Mouse (Mus musculus): ENCODE measurements around the gene Ccdc47.
A peak's percentile ranks its signal among the peaks of the same experiment; 100 is the strongest.
"Not testable (repeated sequence)": the region's sequence is repeated elsewhere in the genome, so short reads cannot be mapped to it uniquely, and the experiment has no call there.

Ccdc47 gene

DNA sequence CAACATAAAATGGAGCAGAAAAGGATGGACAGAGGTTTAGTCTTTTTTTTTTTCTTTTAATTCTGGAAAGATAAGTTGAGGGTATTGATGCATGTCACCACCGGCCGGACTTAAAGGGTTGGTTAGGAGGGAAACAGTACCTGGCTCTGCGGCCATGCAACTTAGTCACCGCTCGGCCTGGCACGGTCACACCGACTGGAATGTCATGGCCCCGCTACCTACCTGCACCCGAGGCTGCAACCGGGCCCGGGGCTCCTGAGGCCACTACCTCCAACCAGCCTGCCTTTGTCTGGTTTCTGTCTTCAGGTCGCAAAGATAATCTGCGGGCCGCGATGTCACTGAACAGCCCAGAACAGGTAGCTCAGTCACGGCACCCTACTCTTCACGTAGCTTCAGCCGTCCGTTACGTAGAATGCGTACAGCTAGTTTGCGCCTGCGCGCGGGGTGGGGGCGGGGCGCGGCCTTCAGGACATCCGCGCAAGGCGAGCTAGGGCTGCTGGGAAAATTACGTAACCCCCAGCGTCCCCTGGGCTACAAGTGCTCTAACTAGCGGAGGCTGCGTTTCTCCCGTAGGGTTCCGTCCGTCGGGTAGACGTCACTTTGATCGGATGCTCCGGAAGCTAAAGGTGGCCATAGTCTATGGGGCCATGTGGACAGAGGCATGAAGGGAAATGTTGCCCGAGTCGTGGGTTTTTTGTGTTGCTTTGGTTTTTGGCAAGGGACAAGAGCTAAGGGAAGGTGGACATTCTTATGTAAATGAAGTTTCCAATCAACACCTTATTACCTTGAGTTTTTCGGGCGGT is at the start of gene Ccdc47:
Gene Ccdc47, minus strand, starts transcription at position 418 of the 803 bp plus-strand sequence.
- DNase-seq (ENCODE audit: low spot score) = peak; percentile 88

DNA sequence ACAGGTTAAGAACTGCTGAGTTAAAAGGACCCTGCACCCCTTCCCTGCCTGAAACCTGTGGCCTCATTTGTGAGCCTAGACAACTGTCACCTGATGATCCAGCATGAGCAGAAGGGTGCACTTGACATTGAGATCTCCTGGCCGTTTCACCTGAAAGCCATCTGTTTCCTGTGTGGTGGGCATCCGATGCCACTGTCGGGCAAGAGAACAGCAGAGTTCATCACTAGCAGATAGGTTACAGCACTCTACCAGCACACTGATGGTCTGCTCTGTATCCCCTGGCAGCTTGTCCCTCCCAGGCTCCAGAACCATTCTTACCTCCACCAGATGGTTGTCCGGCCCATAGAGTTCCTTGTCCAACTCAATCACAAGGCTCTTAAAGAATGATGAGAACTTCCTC is 49.4 kb upstream of the Ccdc47 start:
- no peak for DNase-seq (ENCODE audit: low spot score)

- no peak for DNase-seq (ENCODE audit: low spot score)
Observed at GRCm38 (mm10) chr11:106264988-106265387, 48.8 kb upstream of the Ccdc47 start.

DNA sequence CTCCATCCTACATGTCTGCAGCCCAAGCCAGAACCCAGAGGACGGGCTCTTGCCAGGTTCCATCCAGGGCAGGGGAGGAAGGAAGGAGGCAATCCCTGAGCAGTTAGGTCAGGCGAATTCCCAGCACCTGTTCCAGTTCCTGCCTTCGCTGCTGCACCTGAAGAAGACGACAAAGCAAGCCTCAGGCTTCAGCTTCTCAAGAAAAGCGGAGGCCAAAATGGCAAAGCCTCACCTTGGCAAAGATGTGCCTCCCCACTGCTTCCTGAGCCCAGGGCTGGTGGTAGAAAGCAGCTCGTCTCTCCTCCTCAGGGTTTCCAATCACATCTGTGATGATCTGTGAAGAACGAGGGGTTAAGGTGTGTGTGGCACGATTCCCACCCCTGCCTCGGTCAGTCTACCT is 47.8 kb upstream of the Ccdc47 start:
- DNase-seq (ENCODE audit: low spot score) = no peak

GRCm38 (mm10) chr11:106260826-106261450 is 44.8 kb upstream of the Ccdc47 start:
- DNase-seq (ENCODE audit: low spot score) = no peak

GRCm38 (mm10) chr11:106256775-106257174 is 40.6 kb upstream of the Ccdc47 start:
- no peak for DNase-seq (ENCODE audit: low spot score)

DNA sequence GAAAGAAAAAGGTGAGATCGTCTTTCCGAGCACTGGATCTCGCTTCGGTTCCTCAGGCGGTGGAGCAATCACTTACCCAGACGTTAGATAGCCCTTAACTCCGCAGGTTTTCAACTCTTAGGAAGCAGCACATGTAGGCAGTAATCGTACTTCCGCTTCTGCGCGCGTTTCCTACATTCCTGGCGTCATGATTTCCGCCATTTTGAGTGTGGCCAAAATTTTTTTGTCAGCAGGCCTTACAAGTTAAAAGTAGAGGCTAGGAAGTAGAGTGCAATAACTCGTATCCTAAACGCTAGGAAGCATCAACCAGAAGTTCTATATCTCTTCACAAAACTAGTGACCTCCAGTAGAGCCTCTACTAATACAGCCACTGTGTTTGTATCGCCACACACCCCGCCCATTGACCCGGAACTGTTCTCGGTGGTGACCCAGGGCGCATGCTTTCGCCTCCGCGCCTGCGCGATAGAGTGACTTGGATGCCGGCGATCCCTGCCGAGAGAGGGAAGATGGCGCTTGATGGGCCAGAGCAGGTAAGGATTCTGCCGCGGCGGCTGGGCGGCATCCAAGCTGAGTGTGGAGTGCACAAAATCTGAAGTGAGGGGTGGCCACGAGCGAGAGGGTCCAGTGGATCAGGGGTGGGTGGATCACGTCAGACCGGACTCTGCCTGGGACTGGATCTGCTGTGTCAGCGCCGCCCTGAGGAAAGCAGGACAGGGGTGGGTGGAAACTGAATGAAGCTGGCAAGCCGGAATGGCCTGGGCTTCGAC is 39.7 kb upstream of the Ccdc47 start, which contains the start of the genes Ftsj3 and Psmc5:
Gene Ftsj3, minus strand, starts transcription at position 395 of the 767 bp plus-strand sequence.
Gene Psmc5, plus strand, starts transcription at position 470 of the 767 bp plus-strand sequence.
- DNase-seq (ENCODE audit: low spot score) = peak; percentile 98

DNA sequence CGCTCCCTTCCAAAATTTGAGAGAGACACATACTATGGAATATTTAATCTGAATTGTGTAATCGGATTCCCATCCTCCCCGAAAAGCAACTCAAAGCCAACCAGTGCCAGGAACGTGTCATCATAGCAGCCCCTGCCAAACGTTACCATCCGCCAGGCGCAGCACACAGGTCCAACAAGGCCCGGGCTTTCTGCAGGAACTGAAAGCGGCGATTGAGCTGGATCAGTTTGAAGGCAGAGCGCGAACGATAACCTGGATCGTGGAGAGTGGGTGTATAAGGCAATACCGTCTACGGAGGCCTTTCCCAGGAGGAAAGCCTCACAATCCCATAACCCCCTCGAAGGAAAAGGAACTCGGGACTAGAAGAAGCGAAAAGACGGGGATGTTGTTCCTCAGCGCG is 39.0 kb upstream of the Ccdc47 start:
- DNase-seq (ENCODE audit: low spot score) = no peak

DNA sequence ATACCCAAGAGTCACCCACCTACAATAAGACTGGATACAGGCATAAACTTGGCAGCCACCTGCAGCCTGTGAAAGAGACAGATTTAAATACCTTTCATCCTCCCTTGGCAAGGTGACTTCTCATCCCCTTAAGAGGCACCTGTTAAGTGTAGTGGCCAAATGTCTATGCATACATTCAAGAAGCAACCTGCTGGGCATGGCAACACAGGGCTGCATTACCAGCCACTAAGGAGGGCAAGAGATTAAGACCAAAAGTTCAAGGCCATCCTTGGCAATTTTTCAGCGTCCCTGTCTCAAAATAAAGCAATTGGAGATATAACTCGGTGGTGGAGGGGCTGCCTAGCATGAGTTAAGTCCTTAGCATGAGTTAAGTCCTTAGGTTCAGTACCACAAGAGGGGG is 38.6 kb upstream of the Ccdc47 start:
- DNase-seq (ENCODE audit: low spot score) = no peak

GRCm38 (mm10) chr11:106249326-106249725 is 33.2 kb upstream of the Ccdc47 start:
- DNase-seq (ENCODE audit: low spot score) = no peak

GRCm38 (mm10) chr11:106246834-106247233 is 30.7 kb upstream of the Ccdc47 start:
- no peak for DNase-seq (ENCODE audit: low spot score)

- DNase-seq (ENCODE audit: low spot score) = not testable (repeated sequence)
Observed at GRCm38 (mm10) chr11:106233978-106234377, 17.8 kb upstream of the Ccdc47 start.

DNA sequence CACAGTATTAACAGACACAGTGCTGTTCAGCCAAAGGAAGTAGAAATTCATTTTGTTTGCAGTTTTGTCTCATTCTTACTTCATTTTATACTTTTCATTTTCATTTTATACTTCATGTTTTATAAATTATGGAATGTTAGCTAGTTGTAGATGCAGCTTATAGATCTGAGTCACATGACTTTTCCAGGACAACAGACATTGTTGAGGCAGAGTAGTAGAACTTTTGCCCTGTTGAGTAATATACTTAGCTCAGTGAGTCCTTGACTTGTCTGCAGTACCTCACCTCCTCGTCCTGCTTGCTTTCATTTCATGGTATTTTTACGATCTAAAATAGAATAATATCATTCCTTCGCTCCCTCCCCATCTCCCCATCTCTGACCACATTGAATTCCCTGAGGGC is 4.5 kb upstream of the Ccdc47 start:
- DNase-seq (ENCODE audit: low spot score) = no peak

- DNase-seq (ENCODE audit: low spot score) = peak; percentile 84
Observed at GRCm38 (mm10) chr11:106216730-106217490, 766 bp upstream of the Ccdc47 start, which contains the start of gene Ddx42. Ddx42 (plus strand) TSS chr11:106216926.

DNA sequence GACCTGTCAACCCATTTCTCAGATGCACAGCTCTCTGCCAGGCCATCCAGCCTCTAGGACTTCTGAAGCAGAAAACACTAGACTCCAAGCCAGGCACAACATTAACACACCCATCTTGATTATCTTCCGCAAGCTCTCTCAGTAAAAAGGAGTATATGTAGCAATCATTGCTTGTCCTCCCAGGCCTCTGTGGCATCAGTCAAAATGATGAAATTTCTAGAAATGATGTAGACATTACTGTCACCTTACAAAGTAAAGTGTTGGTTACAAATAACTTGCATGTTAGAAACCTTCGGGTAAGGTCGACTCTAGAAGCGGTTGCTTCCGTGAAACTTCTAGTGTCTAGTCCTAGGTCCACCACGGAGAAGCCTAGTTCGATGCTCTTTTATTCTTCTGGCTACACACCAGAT is 689 bp downstream of the Ccdc47 start:
- no peak for DNase-seq (ENCODE audit: low spot score)

GRCm38 (mm10) chr11:106214856-106215255 is 1.3 kb downstream of the Ccdc47 start:
- DNase-seq (ENCODE audit: low spot score) = no peak

GRCm38 (mm10) chr11:106212771-106213170 is 3.4 kb downstream of the Ccdc47 start:
- DNase-seq (ENCODE audit: low spot score) = no peak

- no peak for DNase-seq (ENCODE audit: low spot score)
Observed at GRCm38 (mm10) chr11:106202123-106202465, 14.1 kb downstream of the Ccdc47 start, which contains the start of gene Strada. Strada (minus strand) TSS chr11:106202168.

DNA sequence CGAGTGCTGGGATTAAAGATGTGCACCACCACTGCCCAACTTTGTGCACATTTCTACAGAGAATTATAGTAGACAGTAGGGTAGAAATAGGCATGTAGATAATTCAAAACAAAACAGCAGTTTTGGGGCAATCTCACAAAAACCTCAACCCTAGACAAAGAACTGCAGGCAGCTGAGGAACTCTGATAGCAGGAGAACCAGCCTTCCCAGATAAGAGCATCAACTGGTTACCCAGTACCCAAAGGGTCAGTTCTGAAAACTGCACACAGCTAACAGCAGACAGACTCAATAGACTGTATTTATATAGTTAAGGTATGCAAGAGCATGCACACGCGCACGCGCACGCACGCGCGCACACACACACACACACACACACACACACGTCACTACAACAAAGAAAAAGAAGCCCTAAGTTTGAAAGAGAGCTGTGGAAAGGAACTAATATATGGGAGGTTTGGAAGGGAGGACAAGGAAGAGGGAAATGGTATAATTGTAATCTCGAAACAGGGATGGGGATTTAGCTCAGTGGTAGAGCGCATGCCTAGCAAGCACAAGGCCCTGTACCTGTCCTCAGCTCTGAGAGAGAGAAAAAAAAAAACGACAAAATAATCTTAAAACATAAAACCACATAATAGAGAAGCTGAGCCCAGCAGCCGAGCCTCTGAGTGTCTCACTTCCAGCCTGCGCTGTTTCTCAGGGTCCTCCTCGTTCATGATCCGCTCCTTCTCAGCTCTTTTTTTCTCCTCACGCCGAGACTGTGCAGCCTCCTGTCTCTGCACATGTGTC is 14.6 kb downstream of the Ccdc47 start:
- no peak for DNase-seq (ENCODE audit: low spot score)

- DNase-seq (ENCODE audit: low spot score) = no peak
Observed at GRCm38 (mm10) chr11:106200756-106201155, 15.4 kb downstream of the Ccdc47 start.

DNA sequence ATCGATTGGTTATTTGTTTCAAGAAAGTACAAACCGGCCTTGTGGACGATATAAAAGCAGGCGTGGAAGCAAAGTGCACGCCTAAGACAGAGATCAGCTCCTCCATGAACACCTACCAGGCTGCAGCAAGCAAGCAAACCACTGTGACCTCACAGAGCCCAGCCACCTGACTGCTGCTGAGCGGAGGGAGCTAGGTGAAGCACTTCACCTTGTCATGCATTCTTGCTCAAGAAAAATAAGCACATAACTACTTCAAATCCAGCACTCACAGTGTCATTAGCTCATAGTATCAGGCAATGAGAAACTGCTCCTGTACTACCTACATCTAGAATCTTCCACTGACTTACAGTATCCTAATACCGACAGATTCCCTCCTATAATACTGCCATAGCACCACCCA is 16.1 kb downstream of the Ccdc47 start:
- DNase-seq (ENCODE audit: low spot score) = not testable (repeated sequence)

Data from spleen, adult 12 weeks (tissue).